In genomic region chr7:75455223-75456151, GRCm38 (mm10) we compare ENCODE assay signal across 7 mouse cellular contexts. TPM values are rescaled to one million over a fixed set of nuclear protein-coding genes. Genes with fewer than 3 reads are reported as not detected.
DNase-seq lines count a peak whose midpoint lies in the region; ATAC-seq lines count a peak whose summit lies in the region.

Gene Akap13 (plus strand): TSS chr7:75455534.

- H3K9me3 ChIP-seq in intestine, embryonic 16.5 days (ENCODE audit: control insufficient read depth, low read length): no peaks in the 10 kb centered on the region
- 0 out of 2 replicates have a peak, but pooled peaks cover 2% of the 10 kb centered on the region for H3K9me3 ChIP-seq in midbrain, embryonic 11.5 days (ENCODE audit: control insufficient read depth, low read length)

- peaks cover 14% of the 10 kb centered on the region for H3K4me1 ChIP-seq in intestine, embryonic 16.5 days (ENCODE audit: control insufficient read depth, insufficient read depth, low read length)
- peaks cover 6% of the 10 kb centered on the region; the same call in 1 of the 2 replicates for H3K4me1 ChIP-seq in midbrain, embryonic 11.5 days (ENCODE audit: control insufficient read depth, insufficient read depth, low read length)

- DNase-seq in adrenal gland, adult 8-10 months: peak; percentile 98
- DNase-seq in embryo, embryonic 9.5 days (ENCODE audit: extremely low spot score): peak; percentile 98
- DNase-seq in gastrocnemius, postnatal 4 days (ENCODE audit: low spot score in 2 of 2): peak; percentile 94 to 95
- peak; percentile 97 to 98 for DNase-seq in left cerebral cortex, postnatal 36 days (ENCODE audit: low spot score in 2 of 2)
- peak; percentile 99 for DNase-seq in midbrain, embryonic 11.5 days (ENCODE audit: low spot score, missing footprints)
- DNase-seq in skeletal muscle tissue, adult 2 months (ENCODE audit: low read depth, low spot score): peak; percentile 98

- H3K36me3 ChIP-seq in intestine, embryonic 16.5 days (ENCODE audit: control insufficient read depth, insufficient read depth, low read length): no peaks in the 10 kb centered on the region
- H3K36me3 ChIP-seq in midbrain, embryonic 11.5 days (ENCODE audit: control insufficient read depth, insufficient read depth, low read length): no peaks in the 10 kb centered on the region; the same call in 1 of the 2 replicates

- peak within 1 kb of the TSS; percentile 81 for H3K4me2 ChIP-seq in intestine, embryonic 16.5 days (ENCODE audit: low read depth, low read length)
- peak within 1 kb of the TSS; percentile 79 for H3K4me2 ChIP-seq in midbrain, embryonic 11.5 days

- intact Hi-C loops in left cerebral cortex, postnatal 36 days (cut with DNase I): no loop called here

- H3K4me3 ChIP-seq in intestine, embryonic 16.5 days (ENCODE audit: low read length): peak within 1 kb of the TSS; percentile 95
- H3K4me3 ChIP-seq in midbrain, embryonic 11.5 days (ENCODE audit: low read depth, low read length): peak within 1 kb of the TSS; percentile 90

- no peaks in the 10 kb centered on the region for H3K27me3 ChIP-seq in intestine, embryonic 16.5 days (replicated peaks; ENCODE audit: control insufficient read depth, insufficient read depth, low read length)
- H3K27me3 ChIP-seq in midbrain, embryonic 11.5 days (ENCODE audit: control insufficient read depth, insufficient read depth, low read length): no peaks in the 10 kb centered on the region

- 0% methylated on average over 68 of the region's 94 CpGs for WGBS in intestine, embryonic 16.5 days
- WGBS in midbrain, embryonic 11.5 days: under 1% methylated on average over 93 of the region's 94 CpGs

- peak; percentile 99 for ATAC-seq in intestine, embryonic 16.5 days
- ATAC-seq in midbrain, embryonic 11.5 days (ENCODE audit: low FRiP score): peak; percentile 99

- H3K27ac ChIP-seq in intestine, embryonic 16.5 days (ENCODE audit: low read length): peak within 1 kb of the TSS; percentile 99
- peak within 1 kb of the TSS; percentile 95 for H3K27ac ChIP-seq in midbrain, embryonic 11.5 days (ENCODE audit: low read depth, low read length)

- H3K9ac ChIP-seq in intestine, embryonic 16.5 days (ENCODE audit: low read depth, low read length): peak within 1 kb of the TSS; percentile 98
- peak within 1 kb of the TSS; percentile 93 for H3K9ac ChIP-seq in midbrain, embryonic 11.5 days (ENCODE audit: low read length)

RNA-seq across cellular contexts. Expression of gene Akap13, which starts in this region (rescaled TPM):
- 100 to 1,000 TPM in 2 of 4 experiments, 10 to 100 TPM in 2; 52.8 to 141 (median 95.6) TPM for total RNA-seq in adrenal gland, adult 8-10 months (2022)
- 100 to 1,000 TPM in 1 of 2 experiments, 10 to 100 TPM in 1; 88.7 to 102 TPM for total RNA-seq in gastrocnemius, postnatal 4 days (2021)
- polyA plus RNA-seq in intestine, embryonic 16.5 days (2015; fragmentation: Nextera tagmentation; extraction: Ambion mirVana): 22.1 and 24.9 TPM in 2 replicates
- total RNA-seq in left cerebral cortex, postnatal 36 days (2021): 10 to 100 TPM; 17.4 to 26.4 TPM
- 24.3 and 27.4 TPM in 2 replicates for polyA plus RNA-seq in midbrain, embryonic 11.5 days (2014; fragmentation: Nextera tagmentation; extraction: Ambion mirVana)

Comparison
In these comparisons a context has a peak if more than half of its experiments do, and no peak if none do; other contexts are left out.
1. Peak in every context shown above with its lines: DNase-seq, ATAC-seq, H3K4me3 ChIP-seq and H3K27ac ChIP-seq.